In the genomic region with DNA sequence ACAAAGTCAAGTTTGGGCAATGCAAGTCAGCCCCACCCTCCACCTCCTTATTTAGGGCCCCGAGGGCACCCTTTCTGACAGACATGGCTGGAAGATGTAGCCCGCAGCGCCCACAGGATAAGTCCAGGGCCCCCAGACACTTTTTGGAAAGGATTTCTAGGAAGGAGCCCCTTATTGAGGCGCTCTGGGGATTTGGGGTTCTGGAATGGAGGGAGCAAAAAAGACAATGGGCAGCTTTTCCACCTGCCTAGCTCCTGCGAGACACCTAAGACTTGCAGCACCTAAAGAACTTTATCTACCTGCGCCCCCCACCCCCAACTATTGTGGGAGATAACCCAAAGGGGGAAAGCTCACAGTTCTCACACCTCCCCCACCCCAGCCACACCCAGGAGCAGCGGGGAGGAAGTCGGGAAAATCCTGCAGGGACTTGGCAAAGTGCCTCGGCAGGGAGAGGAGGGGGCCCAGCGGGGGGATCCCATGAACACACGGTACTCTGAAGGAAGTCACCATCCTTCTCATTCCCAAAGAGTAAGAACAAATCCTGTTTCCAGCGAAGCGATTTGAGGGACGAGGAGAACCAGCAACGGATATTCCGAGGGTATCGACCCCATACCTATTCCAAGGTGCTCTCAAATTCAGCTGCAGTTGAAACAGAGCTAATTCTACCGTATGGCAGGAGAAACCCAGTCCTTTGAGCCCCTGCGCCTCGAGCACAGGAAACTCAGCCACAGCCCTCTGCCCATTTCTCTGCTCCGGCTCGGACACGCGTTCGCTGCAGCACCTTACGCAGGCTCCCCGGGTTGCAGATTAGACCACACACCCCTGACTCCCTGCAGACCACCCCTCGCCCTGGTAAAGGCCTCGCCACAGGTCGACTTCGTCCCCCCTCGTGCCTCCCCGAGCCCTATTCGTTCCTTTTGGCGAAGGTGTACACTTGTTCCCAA, we compare ENCODE assay signal across 8 mouse cellular contexts. TPM values are rescaled to one million over a fixed set of nuclear protein-coding genes. Genes with fewer than 3 reads are reported as not detected.
DNase-seq lines count a peak whose midpoint lies in the region; ATAC-seq and TF ChIP-seq lines count a peak whose summit lies in the region.

No protein-coding gene starts in this region.

- peak overlapping the region; percentile 98 for H3K4me2 ChIP-seq in embryonic facial prominence, embryonic 14.5 days (ENCODE audit: low read depth, low read length)
- peak overlapping the region; percentile 87 for H3K4me2 ChIP-seq in limb, embryonic 11.5 days (ENCODE audit: low read depth, severe bottlenecking)
- H3K4me2 ChIP-seq in midbrain, embryonic 13.5 days (replicated peaks) = peak overlapping the region; percentile 91

- no peak for TF ChIP-seq POLR2A in thymus, adult 2 months (IDR thresholded peaks at IDR 0.05; ENCODE audit: control insufficient read depth, extremely low read depth, insufficient read depth, low read length, poor library complexity)

- WGBS in embryonic facial prominence, embryonic 14.5 days = 4% methylated on average over 35 of the region's 35 CpGs
- 3% methylated on average over 35 of the region's 35 CpGs for WGBS in limb, embryonic 11.5 days
- 3% methylated on average over 35 of the region's 35 CpGs for WGBS in midbrain, embryonic 13.5 days
- 19% methylated on average over 35 of the region's 35 CpGs for WGBS in thymus, adult 2 months

- H3K9me3 ChIP-seq in embryonic facial prominence, embryonic 14.5 days (ENCODE audit: control insufficient read depth, low read length) = no peaks in the 10 kb centered on the region
- H3K9me3 ChIP-seq in limb, embryonic 11.5 days (ENCODE audit: control insufficient read depth, low read length) = no peaks in the 10 kb centered on the region
- no peaks in the 10 kb centered on the region for H3K9me3 ChIP-seq in midbrain, embryonic 13.5 days

- no peak for ATAC-seq in cerebellum, adult (ENCODE audit: insufficient number of reproducible peaks, low FRiP score, low TSS enrichment)
- no peak for ATAC-seq in embryonic facial prominence, embryonic 14.5 days (ENCODE audit: low read depth)
- no peak for ATAC-seq in limb, embryonic 11.5 days (ENCODE audit: insufficient number of reproducible peaks, low FRiP score, low TSS enrichment, low read depth)
- 0 out of 2 replicates have a peak, but pooled peaks have one; percentile 2 for ATAC-seq in midbrain, embryonic 13.5 days

- H3K27me3 ChIP-seq in embryonic facial prominence, embryonic 14.5 days (replicated peaks; ENCODE audit: control insufficient read depth, insufficient read depth, low read length) = no peaks in the 10 kb centered on the region
- no peaks in the 10 kb centered on the region for H3K27me3 ChIP-seq in limb, embryonic 11.5 days (ENCODE audit: control insufficient read depth, insufficient read depth, low read length)
- H3K27me3 ChIP-seq in midbrain, embryonic 13.5 days = no peaks in the 10 kb centered on the region
- peaks cover 4% of the 10 kb centered on the region for H3K27me3 ChIP-seq in thymus, adult 2 months (ENCODE audit: control insufficient read depth, insufficient read depth, low read length)

- no peak for TF ChIP-seq CTCF in thymus, adult 2 months (IDR thresholded peaks at IDR 0.05; ENCODE audit: borderline replicate concordance, control insufficient read depth, extremely low read depth, insufficient read depth, low read length, poor library complexity)

- DNase-seq in cerebellum, adult 11 months = peak; percentile 56
- DNase-seq in adrenal gland, adult 2 months = peak; percentile 54
- DNase-seq in embryonic facial prominence, embryonic 14.5 days (ENCODE audit: low spot score) = peak; percentile 86
- DNase-seq in heart, postnatal 4 days = peak; percentile 85
- DNase-seq in limb, embryonic 11.5 days (ENCODE audit: low spot score) = peak; percentile 64
- peak; percentile 19 for DNase-seq in thymus, adult 2 months

- H3K4me3 ChIP-seq in embryonic facial prominence, embryonic 14.5 days (ENCODE audit: low read depth, low read length) = peak overlapping the region; percentile 87
- peak overlapping the region; percentile 82 for H3K4me3 ChIP-seq in limb, embryonic 11.5 days (ENCODE audit: low read depth, low read length)
- peak overlapping the region; percentile 85 for H3K4me3 ChIP-seq in midbrain, embryonic 13.5 days (replicated peaks)
- H3K4me3 ChIP-seq in thymus, adult 2 months (ENCODE audit: control insufficient read depth, insufficient read depth, low read length) = peak overlapping the region; percentile 53

- peaks cover 28% of the 10 kb centered on the region for H3K36me3 ChIP-seq in embryonic facial prominence, embryonic 14.5 days (ENCODE audit: control insufficient read depth, insufficient read depth, low read length)
- peaks cover 8% of the 10 kb centered on the region; the same call in 1 of the 2 replicates for H3K36me3 ChIP-seq in limb, embryonic 11.5 days (ENCODE audit: control insufficient read depth, insufficient read depth, low read length)
- H3K36me3 ChIP-seq in midbrain, embryonic 13.5 days = peaks cover 29% of the 10 kb centered on the region
- H3K36me3 ChIP-seq in thymus, adult 2 months (ENCODE audit: control insufficient read depth, insufficient read depth, low read length) = no peaks in the 10 kb centered on the region

- H3K27ac ChIP-seq in embryonic facial prominence, embryonic 14.5 days (replicated peaks; ENCODE audit: low read depth, low read length) = peak overlapping the region; percentile 70
- no peak overlapping the region for H3K27ac ChIP-seq in limb, embryonic 11.5 days (replicated peaks; ENCODE audit: low read depth, low read length)
- H3K27ac ChIP-seq in midbrain, embryonic 13.5 days = peak overlapping the region; percentile 83
- no peak overlapping the region for H3K27ac ChIP-seq in thymus, adult 2 months (ENCODE audit: control insufficient read depth, insufficient read depth, low read length)

- H3K4me1 ChIP-seq in embryonic facial prominence, embryonic 14.5 days (ENCODE audit: control insufficient read depth, insufficient read depth, low read length) = peaks cover 25% of the 10 kb centered on the region
- H3K4me1 ChIP-seq in limb, embryonic 11.5 days (ENCODE audit: control insufficient read depth, insufficient read depth, low read length) = peaks cover 28% of the 10 kb centered on the region
- H3K4me1 ChIP-seq in midbrain, embryonic 13.5 days (replicated peaks) = peaks cover 55% of the 10 kb centered on the region
- peaks cover 22% of the 10 kb centered on the region for H3K4me1 ChIP-seq in thymus, adult 2 months (replicated peaks; ENCODE audit: control insufficient read depth, insufficient read depth, low read length)

- H3K9ac ChIP-seq in embryonic facial prominence, embryonic 14.5 days (ENCODE audit: low read depth, low read length) = peak overlapping the region; percentile 85
- peak overlapping the region; percentile 67 for H3K9ac ChIP-seq in limb, embryonic 11.5 days (ENCODE audit: low read length)
- H3K9ac ChIP-seq in midbrain, embryonic 13.5 days (replicated peaks) = peak overlapping the region; percentile 87

RNA-seq across cellular contexts. Expression of a gene that starts 1.1 kb away (rescaled TPM):
- total RNA-seq in adrenal gland, adult 2 months (2021) = 10 to 100 TPM; 23.2 to 34.1 TPM
- 39.3 and 46.4 TPM in 2 replicates for polyA plus RNA-seq in adrenal gland, adult 2 months (2012; rRNA removed)
- polyA plus RNA-seq in embryonic facial prominence, embryonic 14.5 days (2014; fragmentation: Nextera tagmentation; extraction: Ambion mirVana) = 68.4 and 79.1 TPM in 2 replicates
- 100 to 1,000 TPM; 112 TPM for total RNA-seq in heart, postnatal 4 days (2021)
- polyA plus RNA-seq in limb, embryonic 11.5 days (2014; fragmentation: Nextera tagmentation; extraction: Ambion mirVana) = 38.6 and 41.5 TPM in 2 replicates
- 129 and 142 TPM in 2 replicates for polyA plus RNA-seq in midbrain, embryonic 13.5 days (2015; fragmentation: Nextera tagmentation; extraction: Ambion mirVana)
- polyA plus RNA-seq in thymus, adult 2 months (2012; rRNA removed) = 40.3 and 48.7 TPM in 2 replicates

RNA-seq across cellular contexts. Expression of a gene that starts 4.4 kb away (rescaled TPM):
- total RNA-seq in adrenal gland, adult 2 months (2021) = 1 to 10 TPM; 4.3 to 5.4 TPM
- 9.1 and 12.1 TPM in 2 replicates for polyA plus RNA-seq in adrenal gland, adult 2 months (2012; rRNA removed)
- polyA plus RNA-seq in embryonic facial prominence, embryonic 14.5 days (2014; fragmentation: Nextera tagmentation; extraction: Ambion mirVana) = 0.67 and 1.2 TPM in 2 replicates
- 1 to 10 TPM; 1.3 to 1.4 TPM for total RNA-seq in heart, postnatal 4 days (2021)
- 0.20 TPM in 1 of 2 replicates, not detected in the other for polyA plus RNA-seq in limb, embryonic 11.5 days (2014; fragmentation: Nextera tagmentation; extraction: Ambion mirVana)
- 1.2 and 2.0 TPM in 2 replicates for polyA plus RNA-seq in midbrain, embryonic 13.5 days (2015; fragmentation: Nextera tagmentation; extraction: Ambion mirVana)
- 40.6 and 51.1 TPM in 2 replicates for polyA plus RNA-seq in thymus, adult 2 months (2012; rRNA removed)

RNA-seq across cellular contexts. Expression of a gene that starts 6.9 kb away (rescaled TPM):
- total RNA-seq in adrenal gland, adult 2 months (2021) = 1 to 10 TPM; 2.7 to 7.2 TPM
- 1.7 and 2.6 TPM in 2 replicates for polyA plus RNA-seq in adrenal gland, adult 2 months (2012; rRNA removed)
- 0.74 and 0.79 TPM in 2 replicates for polyA plus RNA-seq in embryonic facial prominence, embryonic 14.5 days (2014; fragmentation: Nextera tagmentation; extraction: Ambion mirVana)
- 1 to 10 TPM; 7.6 to 7.7 TPM for total RNA-seq in heart, postnatal 4 days (2021)
- polyA plus RNA-seq in limb, embryonic 11.5 days (2014; fragmentation: Nextera tagmentation; extraction: Ambion mirVana) = 0.28 and 0.70 TPM in 2 replicates
- polyA plus RNA-seq in midbrain, embryonic 13.5 days (2015; fragmentation: Nextera tagmentation; extraction: Ambion mirVana) = 5.3 and 6.9 TPM in 2 replicates
- 10.0 and 10.8 TPM in 2 replicates for polyA plus RNA-seq in thymus, adult 2 months (2012; rRNA removed)

RNA-seq across cellular contexts. Expression of a gene that starts 19.5 kb away (rescaled TPM):
- 10 to 100 TPM in 1 of 2 experiments, 1 to 10 TPM in 1; 3.9 to 10.2 TPM for total RNA-seq in adrenal gland, adult 2 months (2021)
- polyA plus RNA-seq in adrenal gland, adult 2 months (2012; rRNA removed) = 2.4 and 2.6 TPM in 2 replicates
- 1.5 and 2.2 TPM in 2 replicates for polyA plus RNA-seq in embryonic facial prominence, embryonic 14.5 days (2014; fragmentation: Nextera tagmentation; extraction: Ambion mirVana)
- 100 to 1,000 TPM in 1 of 2 experiments, 10 to 100 TPM in 1; 91.2 to 106 TPM for total RNA-seq in heart, postnatal 4 days (2021)
- polyA plus RNA-seq in limb, embryonic 11.5 days (2014; fragmentation: Nextera tagmentation; extraction: Ambion mirVana) = 0.26 and 0.35 TPM in 2 replicates
- 2.3 and 2.5 TPM in 2 replicates for polyA plus RNA-seq in midbrain, embryonic 13.5 days (2015; fragmentation: Nextera tagmentation; extraction: Ambion mirVana)
- 2.0 and 9.5 TPM in 2 replicates for polyA plus RNA-seq in thymus, adult 2 months (2012; rRNA removed)

RNA-seq across cellular contexts. Expression of a gene that starts 38.5 kb away (rescaled TPM):
- 10 to 100 TPM; 18.7 to 23.9 TPM for total RNA-seq in adrenal gland, adult 2 months (2021)
- polyA plus RNA-seq in adrenal gland, adult 2 months (2012; rRNA removed) = 62.2 and 69.6 TPM in 2 replicates
- polyA plus RNA-seq in embryonic facial prominence, embryonic 14.5 days (2014; fragmentation: Nextera tagmentation; extraction: Ambion mirVana) = 23.9 and 25.8 TPM in 2 replicates
- 10 to 100 TPM in 1 of 2 experiments, 1 to 10 TPM in 1; 9.1 to 10.2 TPM for total RNA-seq in heart, postnatal 4 days (2021)
- polyA plus RNA-seq in limb, embryonic 11.5 days (2014; fragmentation: Nextera tagmentation; extraction: Ambion mirVana) = 20.1 and 20.2 TPM in 2 replicates
- polyA plus RNA-seq in midbrain, embryonic 13.5 days (2015; fragmentation: Nextera tagmentation; extraction: Ambion mirVana) = 26.4 and 28.3 TPM in 2 replicates
- 141 and 145 TPM in 2 replicates for polyA plus RNA-seq in thymus, adult 2 months (2012; rRNA removed)

Comparison
In these comparisons a context has a peak if more than half of its experiments do, and no peak if none do; other contexts are left out.
1. DNase-seq: peak in every context shown above with its lines; median percentile 86 in embryonic facial prominence, embryonic 14.5 days; 85 in heart, postnatal 4 days; 64 in limb, embryonic 11.5 days; 56 in cerebellum, adult 11 months; 54 in adrenal gland, adult 2 months; 19 in thymus, adult 2 months.
2. H3K27ac ChIP-seq: peak in embryonic facial prominence, embryonic 14.5 days (single experiment) and midbrain, embryonic 13.5 days (single experiment); none in limb, embryonic 11.5 days (single experiment) and thymus, adult 2 months (single experiment).
3. Peak in every context shown above with its lines, with median percentiles within 50 percentile points of each other: H3K4me2 ChIP-seq, H3K4me3 ChIP-seq and H3K9ac ChIP-seq.